Mouse (Mus musculus): ENCODE data around the gene Ccdc171.

DNA sequence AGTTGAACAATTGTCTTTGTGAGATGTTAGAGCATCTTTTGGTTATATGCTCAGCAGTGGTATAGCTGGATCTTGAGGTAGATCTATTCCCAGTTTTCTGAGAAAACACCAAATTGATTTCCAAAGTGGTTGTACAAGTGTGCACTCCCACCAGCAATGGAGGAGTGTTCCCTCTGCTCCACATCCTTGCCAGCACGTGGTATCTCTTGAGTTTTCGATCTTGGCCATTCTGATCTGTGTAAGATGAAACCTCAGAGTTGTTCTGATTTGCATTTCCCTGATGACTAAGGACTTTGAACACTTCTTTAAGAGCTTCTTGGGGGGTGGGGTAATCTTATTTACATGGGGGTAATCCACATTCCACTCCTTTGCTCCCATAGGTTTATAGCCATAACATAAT is 15.7 kb upstream of the Ccdc171 start:
- TF ChIP-seq CTCF (IDR thresholded peaks at IDR 0.05; ENCODE audit: low read depth, low read length) (no peak), POLR2A (IDR thresholded peaks at IDR 0.05; ENCODE audit: borderline replicate concordance, low read depth, low read length) (no peak)

Data from bone marrow macrophage, adult 2 months (primary cell).